Mouse (Mus musculus): ENCODE measurements at regions not wholly inside any gene's neighbourhood (a gene's known extent, or its start where the extent isn't known, plus 50 kb on each side); places are given as distances from the start of the nearest gene placed in this dataset.

- ATAC-seq (ENCODE audit: insufficient read depth, low read depth) (no peak), DNase-seq (ENCODE audit: low spot score) (no peak)
- WGBS, result 36% methylated on average over 1 of the region's 1 CpGs
- Histone ChIP-seq H3K4me2 (ENCODE audit: low read depth, low read length) (no peak overlapping the region), H3K36me3 (replicated peaks; ENCODE audit: control insufficient read depth, insufficient read depth, low read length) (no peaks in the 10 kb centered on the region), H3K27ac (ENCODE audit: low read depth) (no peak overlapping the region), H3K9me3 (replicated peaks; ENCODE audit: control insufficient read depth, low read length) (no peaks in the 10 kb centered on the region), H3K27me3 (ENCODE audit: control insufficient read depth, insufficient read depth, low read length) (peaks cover 32% of the 10 kb centered on the region), H3K9ac (replicated peaks; ENCODE audit: low read depth, low read length) (no peak overlapping the region), H3K4me1 (ENCODE audit: control insufficient read depth, insufficient read depth) (no peaks in the 10 kb centered on the region), H3K4me3 (ENCODE audit: low read depth, low read length) (no peak overlapping the region)
- no peak for TF ChIP-seq CTCF (IDR thresholded peaks at IDR 0.05; ENCODE audit: low read depth)
- TF ChIP-seq EP300 (IDR thresholded peaks at IDR 0.05; ENCODE audit: low read depth), result no peak
Measured at GRCm38 (mm10) chr8:89270001-89270400, 226.0 kb upstream of the Sall1 start.

DNA sequence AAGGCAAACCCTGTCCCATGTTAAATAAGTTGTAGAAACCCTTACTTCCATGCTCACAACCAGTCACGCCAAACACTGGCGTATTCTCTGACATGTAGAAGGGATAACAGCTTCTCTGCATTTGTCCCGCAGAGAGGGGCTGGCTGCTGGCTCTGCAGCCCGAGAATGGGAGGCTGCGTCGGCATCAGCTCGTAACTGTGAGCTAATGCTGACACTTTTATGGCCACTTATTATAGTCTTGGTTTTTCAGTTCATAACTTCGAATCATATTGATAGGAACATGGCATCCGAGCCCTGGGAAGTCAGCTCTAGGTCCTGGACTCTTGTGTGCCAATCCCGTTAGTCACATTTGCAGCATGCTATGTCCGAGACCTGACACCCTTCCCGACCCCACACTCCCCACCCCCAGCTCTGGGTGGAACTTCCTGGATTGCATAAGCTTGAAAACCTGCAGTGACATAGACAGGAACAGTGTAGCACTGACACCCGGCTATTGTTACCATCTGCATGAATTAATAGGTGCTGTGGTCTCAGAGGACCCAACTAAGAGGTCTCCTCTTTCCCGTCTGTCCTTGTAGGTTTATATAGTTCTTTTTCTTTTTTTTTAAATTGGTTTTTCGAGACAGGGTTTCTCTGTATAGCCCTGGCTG, 217.3 kb upstream of the Sall1 start:
- Histone ChIP-seq H3K27me3 (ENCODE audit: control insufficient read depth, insufficient read depth, low read length) (no peaks in the 10 kb centered on the region), H3K27ac (ENCODE audit: low read depth) (no peak overlapping the region), H3K4me3 (ENCODE audit: low read depth, low read length) (no peak overlapping the region), H3K9ac (replicated peaks; ENCODE audit: low read depth, low read length) (no peak overlapping the region), H3K9me3 (replicated peaks; ENCODE audit: control insufficient read depth, low read length) (no peaks in the 10 kb centered on the region), H3K4me2 (ENCODE audit: low read depth, low read length) (no peak overlapping the region), H3K4me1 (ENCODE audit: control insufficient read depth, insufficient read depth) (no peaks in the 10 kb centered on the region), H3K36me3 (replicated peaks; ENCODE audit: control insufficient read depth, insufficient read depth, low read length) (no peaks in the 10 kb centered on the region)
- 64% methylated on average over 15 of the region's 15 CpGs for WGBS
- no peak for DNase-seq (ENCODE audit: low spot score)
- no peak for TF ChIP-seq EP300 (IDR thresholded peaks at IDR 0.05; ENCODE audit: low read depth)
- TF ChIP-seq CTCF (IDR thresholded peaks at IDR 0.05; ENCODE audit: low read depth), result no peak
- ATAC-seq (ENCODE audit: insufficient read depth, low read depth), result no peak

GRCm38 (mm10) chr8:89259881-89260280, 215.9 kb upstream of the Sall1 start:
- Histone ChIP-seq H3K36me3 (replicated peaks; ENCODE audit: control insufficient read depth, insufficient read depth, low read length) (no peaks in the 10 kb centered on the region), H3K9ac (replicated peaks; ENCODE audit: low read depth, low read length) (no peak overlapping the region), H3K4me1 (ENCODE audit: control insufficient read depth, insufficient read depth) (no peaks in the 10 kb centered on the region), H3K27me3 (ENCODE audit: control insufficient read depth, insufficient read depth, low read length) (no peaks in the 10 kb centered on the region), H3K4me2 (ENCODE audit: low read depth, low read length) (no peak overlapping the region), H3K9me3 (replicated peaks; ENCODE audit: control insufficient read depth, low read length) (no peaks in the 10 kb centered on the region), H3K27ac (ENCODE audit: low read depth) (no peak overlapping the region), H3K4me3 (ENCODE audit: low read depth, low read length) (no peak overlapping the region)
- ATAC-seq (ENCODE audit: insufficient read depth, low read depth), result no peak
- DNase-seq (ENCODE audit: low spot score), result no peak
- WGBS, result 62% methylated on average over 5 of the region's 5 CpGs
- no peak for TF ChIP-seq EP300 (IDR thresholded peaks at IDR 0.05; ENCODE audit: low read depth)
- no peak for TF ChIP-seq CTCF (IDR thresholded peaks at IDR 0.05; ENCODE audit: low read depth)

DNA sequence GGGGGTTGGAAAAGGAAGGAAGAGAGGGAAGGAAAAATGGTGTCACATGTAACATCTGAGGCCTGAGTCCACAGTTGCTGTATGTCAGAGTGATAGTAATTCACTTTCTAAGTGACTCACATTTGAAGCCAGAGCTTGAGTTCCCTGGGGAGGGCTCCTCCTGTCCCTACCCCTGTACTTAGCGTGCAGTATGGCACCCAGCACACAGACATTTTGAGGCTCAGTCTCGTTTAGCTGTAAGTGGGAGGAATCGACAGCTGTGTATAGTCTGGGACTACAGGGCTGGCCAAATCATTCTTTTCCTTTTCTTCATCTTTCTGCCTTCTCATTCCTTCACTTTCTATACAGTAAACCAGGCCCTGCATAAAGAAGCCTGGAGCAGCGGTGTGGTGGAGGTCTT, 202.4 kb upstream of the Sall1 start:
- H3K36me3 ChIP-seq (replicated peaks; ENCODE audit: control insufficient read depth, insufficient read depth, low read length), result no peaks in the 10 kb centered on the region
- H3K27me3 ChIP-seq (ENCODE audit: control insufficient read depth, insufficient read depth, low read length), result peaks cover 11% of the 10 kb centered on the region
- no peak overlapping the region for H3K4me2 ChIP-seq (ENCODE audit: low read depth, low read length)
- no peak for DNase-seq (ENCODE audit: low spot score)
- 81% methylated on average over 4 of the region's 4 CpGs for WGBS
- H3K9me3 ChIP-seq (replicated peaks; ENCODE audit: control insufficient read depth, low read length), result no peaks in the 10 kb centered on the region
- H3K4me3 ChIP-seq (ENCODE audit: low read depth, low read length), result no peak overlapping the region
- TF ChIP-seq EP300 (IDR thresholded peaks at IDR 0.05; ENCODE audit: low read depth) (no peak), CTCF (IDR thresholded peaks at IDR 0.05; ENCODE audit: low read depth) (no peak)
- H3K9ac ChIP-seq (replicated peaks; ENCODE audit: low read depth, low read length), result no peak overlapping the region
- ATAC-seq (ENCODE audit: insufficient read depth, low read depth), result no peak
- H3K27ac ChIP-seq (ENCODE audit: low read depth), result no peak overlapping the region
- H3K4me1 ChIP-seq (ENCODE audit: control insufficient read depth, insufficient read depth), result no peaks in the 10 kb centered on the region

GRCm38 (mm10) chr8:89245131-89245751, 201.3 kb upstream of the Sall1 start:
- Histone ChIP-seq H3K4me1 (ENCODE audit: control insufficient read depth, insufficient read depth) (no peaks in the 10 kb centered on the region), H3K27ac (ENCODE audit: low read depth) (no peak overlapping the region), H3K9me3 (replicated peaks; ENCODE audit: control insufficient read depth, low read length) (no peaks in the 10 kb centered on the region), H3K9ac (replicated peaks; ENCODE audit: low read depth, low read length) (no peak overlapping the region), H3K27me3 (ENCODE audit: control insufficient read depth, insufficient read depth, low read length) (peaks cover 11% of the 10 kb centered on the region), H3K4me2 (ENCODE audit: low read depth, low read length) (peak overlapping the region; percentile 34), H3K4me3 (ENCODE audit: low read depth, low read length) (peak overlapping the region; percentile 9; the same call in 1 of the 2 replicates), H3K36me3 (replicated peaks; ENCODE audit: control insufficient read depth, insufficient read depth, low read length) (no peaks in the 10 kb centered on the region)
- DNase-seq (ENCODE audit: low spot score), result no peak
- 24% methylated on average over 25 of the region's 25 CpGs for WGBS
- no peak for TF ChIP-seq EP300 (IDR thresholded peaks at IDR 0.05; ENCODE audit: low read depth)
- TF ChIP-seq CTCF (IDR thresholded peaks at IDR 0.05; ENCODE audit: low read depth), result no peak
- no peak for ATAC-seq (ENCODE audit: insufficient read depth, low read depth)

DNA sequence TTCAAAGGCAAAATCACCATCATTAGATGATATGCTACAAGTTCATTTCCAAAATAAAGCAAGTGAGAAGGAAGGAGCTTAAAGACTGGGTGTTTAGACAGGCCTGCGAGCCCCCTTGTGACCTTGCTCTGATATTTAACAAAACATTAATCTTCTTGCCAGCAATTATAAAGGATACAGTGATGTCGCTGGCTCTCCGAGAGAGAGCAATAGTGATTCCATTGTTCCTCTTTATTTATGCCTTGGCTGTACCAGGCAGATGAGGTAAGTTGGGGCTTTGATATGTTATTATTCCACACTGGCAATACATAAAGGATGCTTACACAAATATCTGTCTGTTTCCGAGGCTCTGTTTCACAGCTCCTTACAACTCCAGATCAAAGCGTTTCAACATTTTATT, 197.7 kb upstream of the Sall1 start:
- 51% methylated on average over 5 of the region's 5 CpGs for WGBS
- Histone ChIP-seq H3K36me3 (replicated peaks; ENCODE audit: control insufficient read depth, insufficient read depth, low read length) (no peaks in the 10 kb centered on the region), H3K4me2 (ENCODE audit: low read depth, low read length) (no peak overlapping the region), H3K27ac (ENCODE audit: low read depth) (no peak overlapping the region), H3K27me3 (ENCODE audit: control insufficient read depth, insufficient read depth, low read length) (peaks cover 11% of the 10 kb centered on the region), H3K9me3 (replicated peaks; ENCODE audit: control insufficient read depth, low read length) (no peaks in the 10 kb centered on the region), H3K4me1 (ENCODE audit: control insufficient read depth, insufficient read depth) (no peaks in the 10 kb centered on the region), H3K9ac (replicated peaks; ENCODE audit: low read depth, low read length) (no peak overlapping the region), H3K4me3 (ENCODE audit: low read depth, low read length) (no peak overlapping the region)
- no peak for TF ChIP-seq EP300 (IDR thresholded peaks at IDR 0.05; ENCODE audit: low read depth)
- no peak for TF ChIP-seq CTCF (IDR thresholded peaks at IDR 0.05; ENCODE audit: low read depth)
- DNase-seq (ENCODE audit: low spot score) (no peak), ATAC-seq (ENCODE audit: insufficient read depth, low read depth) (no peak)

All from heart, postnatal 0 days (tissue).